Mouse (Mus musculus): ENCODE measurements around the gene Defb22.

The Defb22 gene

GRCm38 (mm10) chr2:152438963-152439362, 51.0 kb downstream of the Defb22 start:
- no peak for DNase-seq

GRCm38 (mm10) chr2:152436983-152437860, 52.7 kb downstream of the Defb22 start:
- peak; percentile 91 for DNase-seq

- DNase-seq = no peak
Observed at GRCm38 (mm10) chr2:152436405-152436901, 53.5 kb downstream of the Defb22 start.
